Mouse (Mus musculus): ENCODE measurements at regions not wholly inside any gene's neighbourhood (a gene's known extent, or its start where the extent isn't known, plus 50 kb on each side); places are given as distances from the start of the nearest gene placed in this dataset.

DNA sequence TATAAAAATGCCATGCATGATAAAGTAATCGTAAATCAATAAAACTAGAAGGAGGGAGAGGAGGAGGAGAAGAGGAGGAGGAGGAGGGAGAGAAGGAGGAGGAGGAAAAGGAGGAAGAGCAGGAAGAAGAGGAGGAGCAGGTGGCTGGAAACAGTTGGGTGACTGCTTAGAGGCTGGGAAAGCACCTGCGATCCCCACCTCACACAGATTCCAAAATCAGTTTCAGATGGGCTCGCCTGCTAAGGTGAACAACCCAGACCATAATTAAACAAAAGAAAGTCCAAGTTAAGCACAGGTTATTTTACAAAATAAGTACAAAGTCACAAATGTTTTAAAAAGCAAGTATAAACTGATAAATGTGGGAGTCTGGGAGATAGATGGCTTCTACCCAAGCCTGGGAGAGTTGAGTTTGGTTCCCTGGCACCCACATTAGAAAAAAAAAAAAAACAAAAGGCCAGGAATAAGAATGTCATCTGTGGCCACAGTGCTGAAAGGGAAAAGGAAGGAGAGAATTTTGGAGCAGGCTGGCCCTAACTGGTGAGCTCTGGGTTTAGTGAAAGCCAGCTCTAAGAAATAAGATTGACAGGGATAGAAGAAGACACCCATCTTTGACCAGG, 389.0 kb upstream of the Adgrl2 start:
- Histone ChIP-seq H3K9me3 (replicated peaks) (peaks cover 22% of the 10 kb centered on the region), H3K36me3 (replicated peaks) (no peaks in the 10 kb centered on the region), H3K4me3 (ENCODE audit: low read depth, low read length) (no peak overlapping the region), H3K4me1 (ENCODE audit: insufficient read depth, low read depth, low read length) (no peaks in the 10 kb centered on the region), H3K27me3 (ENCODE audit: insufficient read depth, low read length) (no peaks in the 10 kb centered on the region)
- DNase-seq (ENCODE audit: low spot score) (no peak), ATAC-seq (ENCODE audit: extremely low read depth, insufficient number of reproducible peaks, low FRiP score, poor library complexity, severe bottlenecking) (no peak)
- TF ChIP-seq GATA2 (IDR thresholded peaks at IDR 0.05; ENCODE audit: borderline replicate concordance, low read depth, low read length) (no peak), POLR2AphosphoS5 (IDR thresholded peaks at IDR 0.05; ENCODE audit: insufficient replicate concordance, low read depth, low read length) (no peak), CTCF (IDR thresholded peaks at IDR 0.05; ENCODE audit: low read depth, low read length) (no peak), GATA1 (IDR thresholded peaks at IDR 0.05; ENCODE audit: borderline replicate concordance, low read length) (no peak), TAL1 (conservative IDR thresholded peaks at IDR 0.05; ENCODE audit: low read depth, low read length) (no peak)

DNA sequence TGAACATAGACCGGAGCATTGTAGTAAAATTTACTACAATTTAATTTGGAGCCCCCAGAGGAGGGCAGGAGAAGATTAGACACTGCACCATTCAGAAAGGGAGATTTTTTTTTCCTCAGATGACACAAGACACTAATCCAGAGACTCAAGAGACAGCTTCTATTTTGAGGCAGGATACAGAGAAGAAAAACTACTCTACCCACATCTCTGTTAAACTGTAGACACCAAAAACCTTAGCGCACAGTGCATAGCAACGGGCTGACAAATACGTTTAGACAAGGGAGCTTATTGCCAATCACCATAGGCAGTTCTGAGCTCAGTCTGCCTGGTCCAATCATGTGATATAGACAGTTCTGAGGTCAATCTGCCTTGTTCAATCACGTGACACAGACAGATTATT, 381.1 kb upstream of the Adgrl2 start:
- ATAC-seq (ENCODE audit: extremely low read depth, insufficient number of reproducible peaks, low FRiP score, poor library complexity, severe bottlenecking) (no peak), DNase-seq (ENCODE audit: low spot score) (no peak)
- H3K4me3 ChIP-seq (ENCODE audit: low read depth, low read length): no peak overlapping the region
- no peaks in the 10 kb centered on the region for H3K27me3 ChIP-seq (ENCODE audit: insufficient read depth, low read length)
- no peak for TF ChIP-seq POLR2AphosphoS5 (IDR thresholded peaks at IDR 0.05; ENCODE audit: insufficient replicate concordance, low read depth, low read length)
- peaks cover 35% of the 10 kb centered on the region for H3K9me3 ChIP-seq (replicated peaks)
- no peaks in the 10 kb centered on the region for H3K4me1 ChIP-seq (ENCODE audit: insufficient read depth, low read depth, low read length)
- H3K36me3 ChIP-seq (replicated peaks): no peaks in the 10 kb centered on the region

- no peak for TF ChIP-seq GATA1 (IDR thresholded peaks at IDR 0.05; ENCODE audit: borderline replicate concordance, low read length)
- no peak for TF ChIP-seq TAL1 (conservative IDR thresholded peaks at IDR 0.05; ENCODE audit: low read depth, low read length)
- TF ChIP-seq CTCF (IDR thresholded peaks at IDR 0.05; ENCODE audit: low read depth, low read length): no peak
- no peak for TF ChIP-seq GATA2 (IDR thresholded peaks at IDR 0.05; ENCODE audit: borderline replicate concordance, low read depth, low read length)
- no peak for TF ChIP-seq POLR2AphosphoS5 (IDR thresholded peaks at IDR 0.05; ENCODE audit: insufficient replicate concordance, low read depth, low read length)
- Histone ChIP-seq H3K9me3 (replicated peaks) (peaks cover 35% of the 10 kb centered on the region), H3K4me3 (ENCODE audit: low read depth, low read length) (no peak overlapping the region), H3K4me1 (ENCODE audit: insufficient read depth, low read depth, low read length) (no peaks in the 10 kb centered on the region), H3K36me3 (replicated peaks) (no peaks in the 10 kb centered on the region), H3K27me3 (ENCODE audit: insufficient read depth, low read length) (no peaks in the 10 kb centered on the region)
- DNase-seq (ENCODE audit: low spot score) (no peak), ATAC-seq (ENCODE audit: extremely low read depth, insufficient number of reproducible peaks, low FRiP score, poor library complexity, severe bottlenecking) (no peak)
These were observed 380.3 kb upstream of the Adgrl2 start for GRCm38 (mm10) chr3:149370517-149371227.

GRCm38 (mm10) chr3:149367888-149368287, 377.5 kb upstream of the Adgrl2 start:
- no peaks in the 10 kb centered on the region for H3K4me1 ChIP-seq (ENCODE audit: insufficient read depth, low read depth, low read length)
- H3K4me3 ChIP-seq (ENCODE audit: low read depth, low read length): no peak overlapping the region
- H3K36me3 ChIP-seq (replicated peaks): no peaks in the 10 kb centered on the region
- TF ChIP-seq TAL1 (conservative IDR thresholded peaks at IDR 0.05; ENCODE audit: low read depth, low read length): no peak
- TF ChIP-seq POLR2AphosphoS5 (IDR thresholded peaks at IDR 0.05; ENCODE audit: insufficient replicate concordance, low read depth, low read length): no peak
- TF ChIP-seq GATA2 (IDR thresholded peaks at IDR 0.05; ENCODE audit: borderline replicate concordance, low read depth, low read length): no peak
- no peak for TF ChIP-seq GATA1 (IDR thresholded peaks at IDR 0.05; ENCODE audit: borderline replicate concordance, low read length)
- no peak for TF ChIP-seq CTCF (IDR thresholded peaks at IDR 0.05; ENCODE audit: low read depth, low read length)
- ATAC-seq (ENCODE audit: extremely low read depth, insufficient number of reproducible peaks, low FRiP score, poor library complexity, severe bottlenecking) (no peak), DNase-seq (ENCODE audit: low spot score) (no peak)
- H3K9me3 ChIP-seq (replicated peaks): peaks cover 33% of the 10 kb centered on the region
- H3K27me3 ChIP-seq (ENCODE audit: insufficient read depth, low read length): no peaks in the 10 kb centered on the region

- ATAC-seq (ENCODE audit: extremely low read depth, insufficient number of reproducible peaks, low FRiP score, poor library complexity, severe bottlenecking) (no peak), DNase-seq (ENCODE audit: low spot score) (no peak)
- no peaks in the 10 kb centered on the region for H3K27me3 ChIP-seq (ENCODE audit: insufficient read depth, low read length)
- TF ChIP-seq TAL1 (conservative IDR thresholded peaks at IDR 0.05; ENCODE audit: low read depth, low read length) (no peak), GATA1 (IDR thresholded peaks at IDR 0.05; ENCODE audit: borderline replicate concordance, low read length) (no peak), CTCF (IDR thresholded peaks at IDR 0.05; ENCODE audit: low read depth, low read length) (no peak), GATA2 (IDR thresholded peaks at IDR 0.05; ENCODE audit: borderline replicate concordance, low read depth, low read length) (no peak), POLR2AphosphoS5 (IDR thresholded peaks at IDR 0.05; ENCODE audit: insufficient replicate concordance, low read depth, low read length) (no peak)
- no peaks in the 10 kb centered on the region for H3K36me3 ChIP-seq (replicated peaks)
- H3K9me3 ChIP-seq (replicated peaks): peaks cover 32% of the 10 kb centered on the region
- no peaks in the 10 kb centered on the region for H3K4me1 ChIP-seq (ENCODE audit: insufficient read depth, low read depth, low read length)
- H3K4me3 ChIP-seq (ENCODE audit: low read depth, low read length): no peak overlapping the region
These were observed 369.8 kb upstream of the Adgrl2 start for GRCm38 (mm10) chr3:149360164-149360563.

- Histone ChIP-seq H3K36me3 (replicated peaks) (no peaks in the 10 kb centered on the region), H3K4me3 (ENCODE audit: low read depth, low read length) (no peak overlapping the region), H3K27me3 (ENCODE audit: insufficient read depth, low read length) (no peaks in the 10 kb centered on the region), H3K4me1 (ENCODE audit: insufficient read depth, low read depth, low read length) (no peaks in the 10 kb centered on the region), H3K9me3 (replicated peaks) (peaks cover 34% of the 10 kb centered on the region)
- ATAC-seq (ENCODE audit: extremely low read depth, insufficient number of reproducible peaks, low FRiP score, poor library complexity, severe bottlenecking) (no peak), DNase-seq (ENCODE audit: low spot score) (no peak)
- TF ChIP-seq POLR2AphosphoS5 (IDR thresholded peaks at IDR 0.05; ENCODE audit: insufficient replicate concordance, low read depth, low read length) (no peak), TAL1 (conservative IDR thresholded peaks at IDR 0.05; ENCODE audit: low read depth, low read length) (no peak), CTCF (IDR thresholded peaks at IDR 0.05; ENCODE audit: low read depth, low read length) (no peak), GATA1 (IDR thresholded peaks at IDR 0.05; ENCODE audit: borderline replicate concordance, low read length) (no peak), GATA2 (IDR thresholded peaks at IDR 0.05; ENCODE audit: borderline replicate concordance, low read depth, low read length) (no peak)
These were observed 368.3 kb upstream of the Adgrl2 start for GRCm38 (mm10) chr3:149358570-149359193.
